Mouse (Mus musculus): ENCODE results near the gene Vmn1r80. TPM values are rescaled to one million over a fixed set of nuclear protein-coding genes. Genes with fewer than 3 reads are reported as not detected.
"Not testable (repeated sequence)": the region's sequence is repeated elsewhere in the genome, so short reads cannot be mapped to it uniquely, and the experiment has no call there.

Gene Vmn1r80
- polyA plus RNA-seq (2015; fragmentation: Nextera tagmentation; extraction: Ambion mirVana) = not detected in 2 replicates

DNA sequence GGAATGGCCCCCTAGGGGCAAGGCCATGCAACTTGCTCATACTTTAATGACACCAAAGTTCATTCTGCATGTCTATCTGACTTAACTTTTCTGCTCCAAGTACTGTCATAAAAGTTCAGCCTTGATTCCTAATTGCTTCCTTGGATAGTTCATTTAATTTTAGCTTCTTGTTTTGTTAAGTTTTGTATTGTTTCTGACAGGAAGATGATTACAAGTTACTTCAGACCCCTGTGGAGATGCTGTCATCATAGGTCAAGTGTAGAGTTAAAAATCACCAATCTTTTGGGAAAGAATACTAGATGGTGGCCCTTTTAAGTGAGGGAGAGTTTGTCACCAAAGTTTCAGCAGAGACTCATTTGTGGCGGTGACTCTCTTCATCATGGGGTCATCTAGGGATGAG, at the start of gene Vmn1r80:
Vmn1r80 (plus strand) TSS at position 301 of the 400 bp plus-strand sequence.
- H3K9ac ChIP-seq (replicated peaks) = no peak within 1 kb of the TSS
- no peaks in the 10 kb centered on the region for H3K27me3 ChIP-seq (ENCODE audit: insufficient read depth, low read length)
- H3K9me3 ChIP-seq (ENCODE audit: low read length) = no peaks in the 10 kb centered on the region; the same call in 1 of the 2 replicates
- TF ChIP-seq CTCF (IDR thresholded peaks at IDR 0.05; ENCODE audit: low read depth) (no peak), EP300 (IDR thresholded peaks at IDR 0.05; ENCODE audit: low read depth) (no peak)
- no peak within 1 kb of the TSS for H3K27ac ChIP-seq (ENCODE audit: low read depth)
- H3K4me2 ChIP-seq (ENCODE audit: low read depth, low read length) = no peak within 1 kb of the TSS
- WGBS (ENCODE audit: insufficient replicate concordance) = 62% methylated on average over 1 of the region's 1 CpGs
- ATAC-seq (no peak), DNase-seq (no peak)
- no peaks in the 10 kb centered on the region for H3K4me1 ChIP-seq (ENCODE audit: insufficient read depth)
- H3K36me3 ChIP-seq (replicated peaks; ENCODE audit: insufficient read depth, low read length) = no peaks in the 10 kb centered on the region
- no peak within 1 kb of the TSS for H3K4me3 ChIP-seq (ENCODE audit: low read depth, low read length)

DNA sequence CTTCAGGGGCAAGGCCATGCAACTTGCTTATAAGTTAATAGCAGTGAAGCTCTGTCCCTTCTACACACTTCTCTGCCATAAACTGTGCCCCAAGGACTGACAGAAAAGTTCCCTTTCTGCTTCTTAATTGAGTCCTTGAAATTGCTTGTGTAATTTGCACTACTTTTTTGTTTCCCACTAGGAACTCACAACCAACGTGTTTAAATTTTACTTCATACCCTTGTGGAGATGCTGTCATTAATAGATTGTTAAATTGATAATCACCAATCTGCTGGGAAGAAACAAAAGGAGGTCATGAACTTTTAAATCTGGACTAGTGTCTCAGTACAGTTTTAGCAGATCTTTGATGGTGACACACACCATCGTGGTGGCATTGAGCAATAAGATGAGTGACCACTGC, 39.1 kb upstream of the Vmn1r80 start, which contains the start of gene Vmn1r78:
Vmn1r78 (plus strand) TSS at position 301 of the 400 bp plus-strand sequence.
- Histone ChIP-seq H3K4me3 (ENCODE audit: low read depth, low read length) (no peak within 1 kb of the TSS), H3K36me3 (replicated peaks; ENCODE audit: insufficient read depth, low read length) (no peaks in the 10 kb centered on the region), H3K4me1 (ENCODE audit: insufficient read depth) (no peaks in the 10 kb centered on the region), H3K9me3 (ENCODE audit: low read length) (0 out of 2 replicates have a peak, but pooled peaks cover 3% of the 10 kb centered on the region), H3K4me2 (ENCODE audit: low read depth, low read length) (no peak within 1 kb of the TSS), H3K27ac (ENCODE audit: low read depth) (no peak within 1 kb of the TSS), H3K9ac (replicated peaks) (no peak within 1 kb of the TSS), H3K27me3 (ENCODE audit: insufficient read depth, low read length) (no peaks in the 10 kb centered on the region)
- ATAC-seq = no peak
- no peak for TF ChIP-seq CTCF (IDR thresholded peaks at IDR 0.05; ENCODE audit: low read depth)
- no peak for TF ChIP-seq EP300 (IDR thresholded peaks at IDR 0.05; ENCODE audit: low read depth)
- WGBS (ENCODE audit: insufficient replicate concordance) = 54% methylated on average over 2 of the region's 2 CpGs
- DNase-seq = no peak

DNA sequence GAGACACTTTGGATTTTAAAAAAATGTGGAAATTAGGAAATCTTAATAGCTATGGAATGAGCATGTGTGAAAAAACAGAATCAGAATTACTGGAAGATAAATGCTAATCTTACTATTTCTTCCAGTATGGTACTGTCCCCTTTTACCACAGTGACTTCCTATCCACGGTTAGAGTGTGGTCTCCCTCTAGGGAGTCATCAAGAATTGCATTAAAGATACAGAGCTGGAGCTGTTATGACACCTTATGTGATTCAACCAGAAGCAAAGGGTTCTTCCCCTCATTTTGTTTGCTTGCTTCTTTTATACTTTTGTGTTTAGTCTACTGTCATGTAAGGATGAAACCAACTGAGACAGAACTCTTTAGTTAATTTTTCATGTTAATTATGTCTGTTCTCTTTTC, 32.6 kb upstream of the Vmn1r80 start:
- not testable (repeated sequence) for H3K9me3 ChIP-seq (ENCODE audit: low read length); DNase-seq; H3K27me3 ChIP-seq (ENCODE audit: insufficient read depth, low read length); H3K27ac ChIP-seq (ENCODE audit: low read depth); ATAC-seq; H3K36me3 ChIP-seq (replicated peaks; ENCODE audit: insufficient read depth, low read length); H3K4me2 ChIP-seq (ENCODE audit: low read depth, low read length); H3K9ac ChIP-seq (replicated peaks); H3K4me1 ChIP-seq (ENCODE audit: insufficient read depth); H3K4me3 ChIP-seq (ENCODE audit: low read depth, low read length)
- 56% methylated on average over 1 of the region's 1 CpGs for WGBS (ENCODE audit: insufficient replicate concordance)

DNA sequence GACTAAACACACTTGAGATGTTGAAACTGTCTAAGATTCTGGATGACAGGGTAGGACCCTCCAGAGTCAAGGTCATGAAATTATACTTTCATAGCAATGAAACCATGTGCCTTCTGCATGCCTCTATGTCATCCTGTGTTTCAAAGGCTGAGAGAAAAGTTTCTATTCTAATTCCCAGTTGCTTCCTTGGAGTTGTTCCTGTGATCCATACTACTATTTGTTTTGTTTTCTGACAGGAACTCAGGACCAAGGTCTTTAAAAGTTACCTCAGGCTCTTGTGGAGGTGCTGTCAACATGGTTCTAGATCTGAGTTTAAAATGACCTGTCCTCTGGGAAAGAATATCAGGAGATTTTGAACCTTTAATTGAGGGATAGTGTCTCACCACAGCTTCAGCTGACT, 18.1 kb upstream of the Vmn1r80 start, which contains the start of gene Vmn1r79:
Vmn1r79 (plus strand) TSS at position 301 of the 400 bp plus-strand sequence.
- not testable (repeated sequence) for H3K27me3 ChIP-seq (ENCODE audit: insufficient read depth, low read length)

DNA sequence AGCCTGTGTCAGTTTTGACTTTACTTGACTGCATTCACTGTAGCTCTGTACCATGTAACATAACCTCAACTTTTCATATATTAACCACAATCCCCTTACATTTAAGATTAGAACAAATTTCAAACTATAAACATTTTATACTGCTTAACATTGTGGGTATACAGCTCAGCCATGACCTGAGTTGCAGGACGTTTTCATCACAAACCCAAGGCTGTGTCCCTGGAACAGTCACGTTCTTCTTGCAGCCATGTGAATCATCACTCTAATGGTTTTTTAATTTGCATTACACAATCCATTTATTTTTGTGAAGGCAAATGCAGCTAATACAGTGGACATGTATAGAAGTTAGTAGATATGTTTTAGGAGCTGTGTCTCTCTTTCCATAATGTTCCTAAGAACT, 16.2 kb upstream of the Vmn1r80 start:
- H3K4me3 ChIP-seq (ENCODE audit: low read depth, low read length); H3K9me3 ChIP-seq (ENCODE audit: low read length); H3K27me3 ChIP-seq (ENCODE audit: insufficient read depth, low read length); H3K36me3 ChIP-seq (replicated peaks; ENCODE audit: insufficient read depth, low read length); H3K4me1 ChIP-seq (ENCODE audit: insufficient read depth); DNase-seq; H3K27ac ChIP-seq (ENCODE audit: low read depth); H3K4me2 ChIP-seq (ENCODE audit: low read depth, low read length); ATAC-seq; H3K9ac ChIP-seq (replicated peaks): not testable (repeated sequence)
- 58% methylated on average over 2 of the region's 2 CpGs for WGBS (ENCODE audit: insufficient replicate concordance)

More for the DNA sequence above, 18.1 kb upstream of the Vmn1r80 start, which contains the start of gene Vmn1r79:
- not testable (repeated sequence) for H3K9ac ChIP-seq (replicated peaks); DNase-seq; H3K36me3 ChIP-seq (replicated peaks; ENCODE audit: insufficient read depth, low read length); H3K4me3 ChIP-seq (ENCODE audit: low read depth, low read length); H3K4me1 ChIP-seq (ENCODE audit: insufficient read depth); H3K9me3 ChIP-seq (ENCODE audit: low read length); ATAC-seq; H3K4me2 ChIP-seq (ENCODE audit: low read depth, low read length); H3K27ac ChIP-seq (ENCODE audit: low read depth)

DNA sequence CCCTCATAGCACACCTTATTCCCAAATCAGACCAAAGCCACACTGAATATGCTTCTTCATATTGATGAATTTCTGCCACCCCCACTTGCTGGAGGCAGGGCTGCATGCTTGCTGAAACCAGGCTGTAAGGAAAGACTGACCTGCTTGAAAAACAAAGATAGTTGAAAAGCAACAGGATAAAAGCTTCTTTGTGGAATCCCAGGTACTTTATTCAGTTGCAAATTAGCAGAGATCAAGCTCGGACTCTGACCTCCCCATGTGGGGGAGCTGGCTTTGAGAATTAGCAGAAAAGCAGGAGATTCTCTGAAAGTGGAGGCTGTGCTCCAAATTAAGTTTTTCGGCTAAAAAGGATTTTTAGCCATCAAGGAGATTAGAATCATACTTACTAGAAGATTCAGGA, 15.1 kb downstream of the Vmn1r80 start:
- H3K36me3 ChIP-seq (replicated peaks; ENCODE audit: insufficient read depth, low read length) = no peaks in the 10 kb centered on the region
- TF ChIP-seq CTCF (IDR thresholded peaks at IDR 0.05; ENCODE audit: low read depth) = no peak
- no peak for TF ChIP-seq EP300 (IDR thresholded peaks at IDR 0.05; ENCODE audit: low read depth)
- H3K27me3 ChIP-seq (ENCODE audit: insufficient read depth, low read length) = no peaks in the 10 kb centered on the region
- no peak overlapping the region for H3K4me2 ChIP-seq (ENCODE audit: low read depth, low read length)
- H3K9me3 ChIP-seq (ENCODE audit: low read length) = peaks cover 4% of the 10 kb centered on the region; the same call in 1 of the 2 replicates
- no peaks in the 10 kb centered on the region for H3K4me1 ChIP-seq (ENCODE audit: insufficient read depth)
- no peak overlapping the region for H3K9ac ChIP-seq (replicated peaks)
- H3K27ac ChIP-seq (ENCODE audit: low read depth) = no peak overlapping the region
- DNase-seq (no peak), ATAC-seq (no peak)
- no peak overlapping the region for H3K4me3 ChIP-seq (ENCODE audit: low read depth, low read length)
- 62% methylated on average over 2 of the region's 2 CpGs for WGBS (ENCODE audit: insufficient replicate concordance)

Other genes starting within 250 kb of the Vmn1r80 start
- not detected in 2 replicates for gene Vmn1r77, start 152.5 kb upstream of the Vmn1r80 start, polyA plus RNA-seq (2015; fragmentation: Nextera tagmentation; extraction: Ambion mirVana)
- not detected in 2 replicates for gene Vmn1r78, start 39.0 kb upstream of the Vmn1r80 start, polyA plus RNA-seq (2015; fragmentation: Nextera tagmentation; extraction: Ambion mirVana)
- gene Vmn1r79, start 18.0 kb upstream of the Vmn1r80 start, polyA plus RNA-seq (2015; fragmentation: Nextera tagmentation; extraction: Ambion mirVana) = not detected in 2 replicates
- not detected in 2 replicates for gene Vmn1r81, start 79.0 kb downstream of the Vmn1r80 start, polyA plus RNA-seq (2015; fragmentation: Nextera tagmentation; extraction: Ambion mirVana)
- not detected in 2 replicates for gene Vmn1r82, start 111.1 kb downstream of the Vmn1r80 start, polyA plus RNA-seq (2015; fragmentation: Nextera tagmentation; extraction: Ambion mirVana)
- not detected in 2 replicates for gene Vmn1r83, start 140.2 kb downstream of the Vmn1r80 start, polyA plus RNA-seq (2015; fragmentation: Nextera tagmentation; extraction: Ambion mirVana)
- gene Vmn1r84, start 180.0 kb downstream of the Vmn1r80 start, polyA plus RNA-seq (2015; fragmentation: Nextera tagmentation; extraction: Ambion mirVana) = not detected in 2 replicates
- gene Zfp551, start 233.5 kb downstream of the Vmn1r80 start, polyA plus RNA-seq (2015; fragmentation: Nextera tagmentation; extraction: Ambion mirVana) = 0.66 and 0.76 TPM in 2 replicates